Mouse (Mus musculus): Measurements from ENCODE around the gene Lbhd1.
A peak's percentile ranks its signal among the peaks of the same experiment; 100 is the strongest.

- TF ChIP-seq POLR2A (IDR thresholded peaks at IDR 0.05; ENCODE audit: insufficient read depth, low read length) (peak; percentile 66), EP300 (IDR thresholded peaks at IDR 0.05; ENCODE audit: insufficient read depth, low read depth, low read length) (peak; percentile 59; the same call in 1 of the 2 replicates)
Observed at GRCm38 (mm10) chr19:8880311-8881033, 3.1 kb upstream of the Lbhd1 start, which contains the start of gene Uqcc3.
